Mouse (Mus musculus) olfactory bulb, adult 2 months (tissue): ENCODE measurements at regions not wholly inside any gene's neighbourhood (a gene's known extent, or its start where the extent isn't known, plus 50 kb on each side); places are given as distances from the start of the nearest gene placed in this dataset.

ENCODE experiments used
- CTCF ChIP-seq: fragments of 200-500 bp; IDR thresholded peaks from 2 replicates; pipeline ENCODE4 v1.5.1; 2012; ENCODE audit warnings: low read depth, mild to moderate bottlenecking, low read length, moderate library complexity; ENCODE audit not compliant: insufficient read depth
- POLR2A ChIP-seq: fragments of 200-500 bp; IDR thresholded peaks from 2 replicates; pipeline ENCODE4 v1.6.1; 2012; ENCODE audit warnings: mild to moderate bottlenecking, low read depth, low read length, moderate library complexity; ENCODE audit not compliant: insufficient read depth

DNA sequence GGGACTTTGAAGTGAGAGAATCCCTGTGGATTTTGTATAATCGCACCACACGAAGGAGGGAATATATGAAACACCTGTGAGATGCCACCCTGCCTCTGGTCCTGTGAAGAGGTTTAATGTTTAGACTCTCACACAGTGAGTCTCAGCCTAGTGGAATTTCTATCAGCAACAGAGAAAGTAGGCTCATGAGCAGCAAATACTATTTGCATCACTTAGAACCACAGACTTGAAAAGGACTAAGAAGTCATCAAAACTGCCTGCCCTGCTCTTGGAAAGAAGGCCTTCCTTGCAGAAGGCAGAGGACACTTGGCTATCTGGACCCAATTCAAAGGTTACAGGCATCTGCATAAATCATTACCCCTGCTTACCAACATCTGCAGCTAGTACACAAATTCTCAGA, 662.1 kb upstream of the Nrsn1 start:
- TF ChIP-seq CTCF (no peak), POLR2A (no peak)
